Mouse (Mus musculus): ENCODE results near the gene Olfr655.

Olfr655 gene

GRCm38 (mm10) chr7:104601679-104602078 lies at the start of gene Olfr655:
TSS of gene Olfr655 (minus strand) at chr7:104601779.
- no peak for DNase-seq (ENCODE audit: low read depth, low spot score)

- no peak for DNase-seq (ENCODE audit: low read depth, low spot score)
These were observed 45.4 kb upstream of the Olfr655 start, which contains the start of gene Olfr658 for GRCm38 (mm10) chr7:104646841-104647482. TSS of gene Olfr658 (minus strand) at chr7:104647305.

- no peak for DNase-seq (ENCODE audit: low read depth, low spot score)
These were observed 22.9 kb upstream of the Olfr655 start, which contains the start of gene Olfr657 for GRCm38 (mm10) chr7:104624494-104624893. TSS of gene Olfr657 (plus strand) at chr7:104624794.

- DNase-seq (ENCODE audit: low read depth, low spot score): peak; percentile 40
These were observed 12.1 kb upstream of the Olfr655 start, which contains the start of gene Olfr656 for GRCm38 (mm10) chr7:104613655-104614054. TSS of gene Olfr656 (plus strand) at chr7:104613955.

- DNase-seq (ENCODE audit: low read depth, low spot score): no peak
These were observed 3.1 kb upstream of the Olfr655 start for GRCm38 (mm10) chr7:104604727-104605126.

GRCm38 (mm10) chr7:104603173-104603572 lies 1.6 kb upstream of the Olfr655 start:
- DNase-seq (ENCODE audit: low read depth, low spot score): peak; percentile 44

- peak; percentile 84 for DNase-seq (ENCODE audit: low read depth, low spot score)
These were observed 13.3 kb downstream of the Olfr655 start for GRCm38 (mm10) chr7:104588274-104588673.

- no peak for DNase-seq (ENCODE audit: low read depth, low spot score)
These were observed 14.9 kb downstream of the Olfr655 start, which contains the start of gene Olfr654 for GRCm38 (mm10) chr7:104586725-104587124. TSS of gene Olfr654 (plus strand) at chr7:104587025.

GRCm38 (mm10) chr7:104581429-104581828 lies 20.1 kb downstream of the Olfr655 start:
- no peak for DNase-seq (ENCODE audit: low read depth, low spot score)

GRCm38 (mm10) chr7:104580846-104581245 lies 20.7 kb downstream of the Olfr655 start:
- DNase-seq (ENCODE audit: low read depth, low spot score): no peak

- DNase-seq (ENCODE audit: low read depth, low spot score): no peak
These were observed 24.6 kb downstream of the Olfr655 start, which contains the start of gene Olfr653 for GRCm38 (mm10) chr7:104577014-104577413. TSS of gene Olfr653 (plus strand) at chr7:104577314.

GRCm38 (mm10) chr7:104560601-104561000 lies 41.0 kb downstream of the Olfr655 start, which contains the start of gene Olfr652:
TSS of gene Olfr652 (plus strand) at chr7:104560901.
- no peak for DNase-seq (ENCODE audit: low read depth, low spot score)

- DNase-seq (ENCODE audit: low read depth, low spot score): peak; percentile 0
These were observed 48.9 kb downstream of the Olfr655 start for GRCm38 (mm10) chr7:104552700-104553099.

- peak; percentile 1 for DNase-seq (ENCODE audit: low read depth, low spot score)
These were observed 51.7 kb downstream of the Olfr655 start, which contains the start of gene Olfr651 for GRCm38 (mm10) chr7:104549833-104550232. TSS of gene Olfr651 (plus strand) at chr7:104550133.
